Mouse (Mus musculus) liver, adult 2 months (tissue): ENCODE measurements around the gene Raver1. TPM values are rescaled to one million over a fixed set of nuclear protein-coding genes. Genes with fewer than 3 reads are reported as not detected.
"Not testable (repeated sequence)": the region's sequence is repeated elsewhere in the genome, so short reads cannot be mapped to it uniquely, and the experiment has no call there.

Source experiments
- DNase-seq: peaks from one replicate; pipeline ENCODE4 v3.0.0-alpha.2; 2011; ENCODE audit warnings: low read depth, low spot score; ENCODE audit errors: extremely low read depth
- H3K27ac ChIP-seq: fragments of 200-500 bp; replicated peaks from 2 replicates; pipeline ENCODE4 v1.5.1; 2012; ENCODE audit warnings: low read depth, mild to moderate bottlenecking, control low read depth, inconsistent platforms, low read length; ENCODE audit not compliant: insufficient read depth
- H3K27me3 ChIP-seq: fragments of 200-500 bp; 2 replicates; pipeline ENCODE4 v1.6.1; 2012; ENCODE audit warnings: mild to moderate bottlenecking, moderate library complexity, low read length, inconsistent platforms; ENCODE audit not compliant: control insufficient read depth, insufficient read depth
- H3K36me3 ChIP-seq: fragments of 200-500 bp; 2 replicates; pipeline ENCODE4 v1.6.1; 2012; ENCODE audit warnings: low read length, inconsistent platforms; ENCODE audit not compliant: control insufficient read depth, insufficient read depth
- H3K4me1 ChIP-seq: fragments of 200-500 bp; 2 replicates; pipeline ENCODE4 v1.6.1; 2011; ENCODE audit warnings: low read length; ENCODE audit not compliant: control insufficient read depth, insufficient read depth
- H3K4me3 ChIP-seq: fragments of 200-500 bp; 2 replicates; pipeline ENCODE4 v1.5.1; 2011; ENCODE audit warnings: low read depth, mild to moderate bottlenecking, control low read depth, low read length, moderate library complexity; ENCODE audit not compliant: insufficient read depth
- H3K79me2 ChIP-seq: fragments of 200-500 bp; 2 replicates; pipeline ENCODE4 v1.6.1; 2012; ENCODE audit warnings: inconsistent platforms, mild to moderate bottlenecking, low read length, moderate library complexity; ENCODE audit not compliant: control insufficient read depth, insufficient read depth
- H3K9ac ChIP-seq: fragments of 200-500 bp; 2 replicates; pipeline ENCODE4 v1.6.1; 2012; ENCODE audit warnings: low read depth, mild to moderate bottlenecking, control low read depth, inconsistent platforms, low read length
- CTCF ChIP-seq: fragments of 200-500 bp; IDR thresholded peaks from 2 replicates; pipeline ENCODE4 v1.5.1; 2011; ENCODE audit warnings: low read depth, low read length, control low read depth
- POLR2A ChIP-seq: fragments of 200-500 bp; IDR thresholded peaks from 2 replicates; pipeline ENCODE4 v1.6.1; 2011; ENCODE audit warnings: low read length, control low read depth; ENCODE audit not compliant: insufficient read depth; ENCODE audit errors: extremely low read depth
- WGBS: fragments of 180-500 bp; shearing (Covaris S2); methylation state at CpG from one replicate; pipeline ENCODE4 v1.1.7; 2018; 5-methylcytosine and 5-hydroxymethylcytosine counted together
- polyA plus RNA-seq: library from polyadenylated mRNA; depleted of rRNA; stranded (reverse); fragments of >200 nt; gene quantifications from 2 replicates; pipeline ENCODE4 v1.2.3, GENCODE M21; 2012
- total RNA-seq: library from RNA; depleted of rRNA; stranded (reverse); fragments of >200 nt; gene quantifications from 2 replicates; pipeline ENCODE4 v1.2.3, GENCODE M21; 2014

Raver1 gene
- total and polyA plus RNA-seq, 2 experiments, result 1.8 to 22.1 TPM

DNA sequence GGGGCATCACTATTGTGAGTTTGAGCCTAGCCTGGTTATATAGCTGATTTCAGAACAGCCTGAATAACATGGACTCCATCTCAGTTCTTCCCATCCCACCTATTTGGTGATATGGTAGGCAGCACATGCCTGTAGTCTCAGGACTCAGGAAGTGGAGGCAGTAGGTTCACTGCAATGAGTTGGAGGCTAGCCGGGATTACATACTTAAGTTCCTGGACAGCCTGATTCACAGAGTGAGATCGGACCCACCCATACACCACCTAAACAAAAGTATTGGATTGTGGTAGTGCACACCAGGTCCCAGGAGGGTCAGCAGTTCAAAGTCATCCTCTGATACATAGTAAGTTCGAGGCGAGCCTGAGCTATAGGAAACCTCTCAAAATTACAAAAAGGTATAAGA, 19.2 kb downstream of the Raver1 start:
- Histone ChIP-seq H3K9ac (peak overlapping the region; percentile 89), H3K4me3 (peak overlapping the region; percentile 88), H3K79me2 (0 out of 2 replicates have a peak, but pooled peaks cover 4% of the 10 kb centered on the region), H3K27ac (no peak overlapping the region), H3K27me3 (no peaks in the 10 kb centered on the region), H3K36me3 (peaks cover 5% of the 10 kb centered on the region; the same call in 1 of the 2 replicates), H3K4me1 (peaks cover 7% of the 10 kb centered on the region)
- WGBS, result 8% methylated on average over 4 of the region's 4 CpGs
- DNase-seq, result no peak
- TF ChIP-seq POLR2A (no peak), CTCF (no peak)

- no peak for DNase-seq
- Histone ChIP-seq H3K4me3 (no peak within 1 kb of the TSS), H3K4me1 (no peaks in the 10 kb centered on the region), H3K27ac (no peak within 1 kb of the TSS), H3K36me3 (no peaks in the 10 kb centered on the region), H3K9ac (no peak within 1 kb of the TSS), H3K27me3 (no peaks in the 10 kb centered on the region), H3K79me2 (no peaks in the 10 kb centered on the region)
- 85% methylated on average over 27 of the region's 27 CpGs for WGBS
- TF ChIP-seq CTCF, result no peak
- TF ChIP-seq POLR2A, result no peak
These were observed 24.7 kb downstream of the Raver1 start, which contains the start of gene Zglp1 for GRCm38 (mm10) chr9:21067006-21067684. TSS of gene Zglp1 (minus strand) at chr9:21067093.

DNA sequence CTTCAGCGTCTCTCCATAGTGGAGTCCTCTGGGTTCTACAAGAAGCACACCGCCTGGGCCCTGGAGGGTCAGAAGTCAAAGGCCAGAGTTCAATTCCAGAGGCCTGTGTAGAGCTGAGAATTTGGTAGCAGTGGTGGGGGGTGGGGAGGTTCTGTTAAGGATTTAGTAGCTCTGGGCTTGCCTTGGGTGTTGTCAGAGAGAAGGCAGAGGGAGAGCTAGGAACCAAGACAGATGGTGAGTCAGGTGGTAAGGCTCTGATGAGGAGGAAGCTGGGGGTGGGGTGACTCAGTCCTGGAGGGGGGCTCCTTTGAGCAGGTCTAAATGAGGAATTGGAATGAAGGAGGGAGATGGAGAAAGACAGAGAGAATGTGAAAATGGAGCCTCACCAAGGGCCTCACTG, 28.9 kb downstream of the Raver1 start:
- Histone ChIP-seq H3K27me3 (no peaks in the 10 kb centered on the region), H3K79me2 (no peaks in the 10 kb centered on the region), H3K9ac (no peak overlapping the region), H3K4me3 (no peak overlapping the region), H3K4me1 (no peaks in the 10 kb centered on the region), H3K36me3 (no peaks in the 10 kb centered on the region), H3K27ac (no peak overlapping the region)
- WGBS, result 80% methylated on average over 2 of the region's 2 CpGs
- DNase-seq, result no peak
- TF ChIP-seq CTCF (no peak), POLR2A (no peak)

- Histone ChIP-seq H3K4me3 (no peak overlapping the region), H3K4me1 (no peaks in the 10 kb centered on the region), H3K27ac (no peak overlapping the region), H3K9ac (no peak overlapping the region), H3K79me2 (no peaks in the 10 kb centered on the region), H3K27me3 (no peaks in the 10 kb centered on the region), H3K36me3 (no peaks in the 10 kb centered on the region)
- no peak for DNase-seq
- 80% methylated on average over 10 of the region's 10 CpGs for WGBS
- TF ChIP-seq POLR2A, result no peak
- TF ChIP-seq CTCF, result no peak
These were observed 40.2 kb downstream of the Raver1 start for GRCm38 (mm10) chr9:21051578-21051977.

GRCm38 (mm10) chr9:21045235-21045634, 46.6 kb downstream of the Raver1 start:
- no peak overlapping the region for H3K4me3 ChIP-seq
- no peak for DNase-seq
- no peaks in the 10 kb centered on the region for H3K4me1 ChIP-seq
- no peaks in the 10 kb centered on the region for H3K36me3 ChIP-seq
- no peak overlapping the region for H3K27ac ChIP-seq
- no peaks in the 10 kb centered on the region for H3K27me3 ChIP-seq
- H3K9ac ChIP-seq, result no peak overlapping the region
- WGBS, result 78% methylated on average over 3 of the region's 3 CpGs
- TF ChIP-seq CTCF, result no peak
- no peak for TF ChIP-seq POLR2A
- H3K79me2 ChIP-seq, result no peaks in the 10 kb centered on the region

DNA sequence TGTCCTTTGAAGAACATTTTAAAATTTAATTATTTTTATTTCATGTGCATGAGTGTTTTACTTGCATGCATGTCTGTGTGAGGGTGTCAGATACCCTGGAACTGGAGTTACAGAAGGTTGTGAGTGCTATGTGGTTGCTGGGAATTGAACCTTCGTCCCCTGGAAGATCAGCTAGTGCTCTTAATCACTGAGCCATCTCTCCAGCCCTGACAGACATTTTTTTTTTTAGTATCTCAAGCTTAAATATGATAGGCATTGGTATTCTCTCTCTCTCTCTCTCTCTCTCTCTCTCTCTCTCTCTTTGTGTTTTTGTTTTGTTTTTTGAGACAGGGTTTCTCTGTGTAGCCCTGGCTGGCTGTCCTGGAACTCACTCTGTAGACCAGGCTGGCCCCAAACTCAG, 47.0 kb downstream of the Raver1 start:
- not testable (repeated sequence) for H3K9ac ChIP-seq, DNase-seq, H3K4me1 ChIP-seq, H3K79me2 ChIP-seq, H3K27ac ChIP-seq, H3K27me3 ChIP-seq, H3K4me3 ChIP-seq, H3K36me3 ChIP-seq
- WGBS, result 72% methylated on average over 1 of the region's 1 CpGs
